Mouse (Mus musculus): ENCODE data around the gene Ruvbl2. TPM values are rescaled to one million over a fixed set of nuclear protein-coding genes. Genes with fewer than 3 reads are reported as not detected.

The Ruvbl2 gene
- polyA plus RNA-seq, 2 experiments: 119 to 120 TPM

DNA sequence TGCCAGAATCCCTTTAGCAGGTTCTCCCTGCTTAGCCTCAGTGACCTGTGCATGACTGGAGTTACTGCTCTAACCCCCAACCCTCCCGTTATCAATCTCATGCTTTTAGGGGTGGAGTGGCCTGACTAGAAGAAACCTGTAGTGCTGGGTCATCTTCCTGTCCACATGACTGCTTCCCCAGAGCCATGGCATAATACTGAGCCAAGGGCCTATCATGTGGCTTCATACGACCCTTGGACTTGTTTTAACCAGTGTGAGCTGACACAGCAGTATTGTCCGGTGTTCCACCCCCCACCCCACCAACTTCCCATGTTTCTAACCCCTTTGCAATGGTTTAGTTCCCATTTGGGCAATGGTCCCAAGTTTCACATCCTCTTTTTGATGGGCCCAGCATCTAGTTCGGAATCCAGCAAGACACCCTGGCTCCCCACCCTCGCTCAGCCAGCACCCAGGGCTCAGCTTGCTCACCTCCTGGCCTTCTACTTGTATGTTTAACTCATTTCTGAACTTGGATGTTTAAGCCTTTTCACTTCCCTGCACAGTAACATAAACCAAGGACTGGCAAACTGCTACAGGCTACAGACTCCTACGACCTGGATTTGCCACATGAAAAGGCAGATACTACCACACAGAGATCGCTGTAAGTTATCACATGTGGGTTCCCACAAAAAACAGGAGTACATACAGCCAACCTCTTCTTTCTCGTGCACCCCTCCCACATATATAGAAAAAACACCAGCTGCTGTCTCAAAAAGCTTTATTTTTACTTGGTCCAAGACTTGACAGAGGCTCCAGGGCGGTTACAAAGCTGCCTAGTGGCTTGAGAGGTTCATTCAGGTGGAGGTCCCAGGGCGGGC lies 19.5 kb upstream of the Ruvbl2 start:
- Histone ChIP-seq H3K27ac (replicated peaks; ENCODE audit: low read depth, low read length) (peak overlapping the region; percentile 26; the same call in 1 of the 2 replicates), H3K4me1 (ENCODE audit: control insufficient read depth, insufficient read depth, low read length) (peaks cover 32% of the 10 kb centered on the region), H3K9me3 (ENCODE audit: control insufficient read depth, low read length) (no peaks in the 10 kb centered on the region), H3K36me3 (ENCODE audit: control insufficient read depth, insufficient read depth, low read length) (peaks cover 64% of the 10 kb centered on the region), H3K4me2 (replicated peaks; ENCODE audit: low read depth, low read length, severe bottlenecking) (peak overlapping the region; percentile 83), H3K27me3 (ENCODE audit: control insufficient read depth, insufficient read depth, low read length) (no peaks in the 10 kb centered on the region), H3K4me3 (replicated peaks; ENCODE audit: low read length) (peak overlapping the region; percentile 73), H3K9ac (ENCODE audit: low read depth, low read length, severe bottlenecking) (peak overlapping the region; percentile 67)
- WGBS: 71% methylated on average over 10 of the region's 10 CpGs
- DNase-seq (ENCODE audit: low spot score) (no peak), ATAC-seq (ENCODE audit: low FRiP score, low read depth) (no peak)
- TF ChIP-seq POLR2A (IDR thresholded peaks at IDR 0.05; ENCODE audit: borderline replicate concordance, extremely low read depth, insufficient read depth, insufficient read length): no peak

DNA sequence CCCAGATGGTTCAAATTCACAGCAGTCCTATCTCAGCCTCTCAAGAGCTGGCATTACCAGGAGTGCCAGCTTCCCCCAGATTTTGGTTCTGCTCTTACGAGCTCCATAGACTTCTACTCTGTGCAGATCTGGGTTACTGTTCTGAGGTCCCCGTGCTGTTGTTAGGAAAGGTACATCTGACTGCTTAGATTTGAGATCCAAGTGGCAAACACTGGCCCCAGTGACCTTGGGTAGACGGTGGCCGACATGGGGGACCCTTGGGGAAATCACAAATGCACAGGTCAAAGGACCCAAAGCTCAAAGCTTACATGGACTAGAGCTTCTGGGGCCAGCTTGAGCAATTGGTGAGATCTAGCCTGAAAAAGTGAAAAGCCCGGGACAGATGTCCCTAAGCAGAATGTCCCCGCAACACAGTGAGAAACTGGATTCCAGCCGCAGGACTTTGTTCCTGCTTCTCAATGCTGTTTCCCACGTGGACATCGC lies 18.9 kb upstream of the Ruvbl2 start:
- H3K27me3 ChIP-seq (ENCODE audit: control insufficient read depth, insufficient read depth, low read length): no peaks in the 10 kb centered on the region
- 0 out of 2 replicates have a peak overlapping the region, but pooled peaks have one; percentile 26 for H3K27ac ChIP-seq (replicated peaks; ENCODE audit: low read depth, low read length)
- peak overlapping the region; percentile 83; the same call in 1 of the 2 replicates for H3K4me2 ChIP-seq (replicated peaks; ENCODE audit: low read depth, low read length, severe bottlenecking)
- peaks cover 64% of the 10 kb centered on the region for H3K36me3 ChIP-seq (ENCODE audit: control insufficient read depth, insufficient read depth, low read length)
- ATAC-seq (ENCODE audit: low FRiP score, low read depth): no peak
- DNase-seq (ENCODE audit: low spot score): no peak
- no peaks in the 10 kb centered on the region for H3K9me3 ChIP-seq (ENCODE audit: control insufficient read depth, low read length)
- peak overlapping the region; percentile 73; the same call in 1 of the 2 replicates for H3K4me3 ChIP-seq (replicated peaks; ENCODE audit: low read length)
- H3K9ac ChIP-seq (ENCODE audit: low read depth, low read length, severe bottlenecking): 0 out of 2 replicates have a peak overlapping the region, but pooled peaks have one; percentile 67
- H3K4me1 ChIP-seq (ENCODE audit: control insufficient read depth, insufficient read depth, low read length): peaks cover 32% of the 10 kb centered on the region
- TF ChIP-seq POLR2A (IDR thresholded peaks at IDR 0.05; ENCODE audit: borderline replicate concordance, extremely low read depth, insufficient read depth, insufficient read length): no peak
- WGBS: 50% methylated on average over 9 of the region's 9 CpGs

DNA sequence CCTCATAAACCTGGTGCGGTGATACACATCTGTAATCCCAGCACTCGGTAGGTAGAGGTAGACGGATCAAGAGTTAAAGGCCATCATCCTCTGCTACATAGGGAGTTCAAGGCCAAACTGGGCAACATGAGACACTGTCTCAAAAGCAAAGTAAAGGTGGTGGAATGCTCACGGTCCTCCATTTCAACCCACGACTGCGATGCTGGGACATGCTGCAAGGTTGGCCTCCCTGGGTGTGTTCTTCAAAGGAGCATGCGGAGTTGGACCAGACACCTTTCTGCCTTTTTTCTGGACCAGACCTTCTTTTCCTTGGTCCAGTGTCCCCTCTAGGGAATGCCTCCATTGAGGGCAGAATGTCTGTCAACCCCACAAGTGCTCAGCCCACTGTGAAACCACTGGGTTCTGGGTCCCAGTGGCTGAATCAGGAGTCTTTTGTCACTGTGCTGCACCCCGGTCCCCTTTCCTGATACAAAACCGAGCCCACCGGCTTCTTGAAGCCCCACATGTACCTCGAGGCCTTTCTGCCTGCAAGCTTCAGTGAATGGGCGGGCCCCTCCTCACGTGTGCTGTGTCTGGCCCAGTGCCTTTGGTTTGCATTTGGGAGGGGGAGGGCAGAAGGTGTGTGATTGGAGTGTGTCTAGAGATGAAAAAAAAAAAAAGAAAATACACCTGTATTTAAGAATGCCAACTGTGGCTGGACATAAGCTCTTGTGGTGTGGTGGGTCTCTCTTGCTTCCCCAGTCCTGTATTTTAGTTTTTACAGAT lies 18.2 kb upstream of the Ruvbl2 start:
- Histone ChIP-seq H3K4me3 (replicated peaks; ENCODE audit: low read length) (no peak overlapping the region), H3K27ac (replicated peaks; ENCODE audit: low read depth, low read length) (no peak overlapping the region), H3K4me1 (ENCODE audit: control insufficient read depth, insufficient read depth, low read length) (peaks cover 31% of the 10 kb centered on the region), H3K9me3 (ENCODE audit: control insufficient read depth, low read length) (no peaks in the 10 kb centered on the region), H3K36me3 (ENCODE audit: control insufficient read depth, insufficient read depth, low read length) (peaks cover 62% of the 10 kb centered on the region), H3K27me3 (ENCODE audit: control insufficient read depth, insufficient read depth, low read length) (no peaks in the 10 kb centered on the region), H3K4me2 (replicated peaks; ENCODE audit: low read depth, low read length, severe bottlenecking) (0 out of 2 replicates have a peak overlapping the region, but pooled peaks have one; percentile 83), H3K9ac (ENCODE audit: low read depth, low read length, severe bottlenecking) (0 out of 2 replicates have a peak overlapping the region, but pooled peaks have one; percentile 67)
- no peak for TF ChIP-seq POLR2A (IDR thresholded peaks at IDR 0.05; ENCODE audit: borderline replicate concordance, extremely low read depth, insufficient read depth, insufficient read length)
- ATAC-seq (ENCODE audit: low FRiP score, low read depth) (no peak), DNase-seq (ENCODE audit: low spot score) (no peak)
- WGBS: 67% methylated on average over 13 of the region's 13 CpGs

DNA sequence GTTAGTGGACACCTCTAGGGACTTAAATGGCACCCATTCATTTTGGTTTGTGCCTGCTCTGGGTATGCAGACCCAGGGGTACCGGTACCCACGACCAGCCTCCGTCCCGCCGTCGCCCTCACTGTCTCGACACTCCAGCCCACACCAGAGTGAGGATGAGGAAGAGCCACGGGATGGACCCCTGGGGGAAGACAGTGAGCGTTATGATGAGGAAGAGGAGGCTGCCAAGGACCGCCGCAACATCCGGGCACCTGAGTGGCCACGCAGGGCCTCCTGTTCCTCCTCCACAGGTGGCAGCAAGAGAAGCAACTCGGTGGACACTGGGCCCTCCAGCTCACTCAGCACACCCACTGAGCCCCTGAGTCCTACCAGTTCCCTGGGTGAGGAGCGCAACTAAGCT lies 17.1 kb upstream of the Ruvbl2 start:
- 90% methylated on average over 15 of the region's 15 CpGs for WGBS
- no peak overlapping the region for H3K9ac ChIP-seq (ENCODE audit: low read depth, low read length, severe bottlenecking)
- H3K36me3 ChIP-seq (ENCODE audit: control insufficient read depth, insufficient read depth, low read length): peaks cover 62% of the 10 kb centered on the region
- ATAC-seq (ENCODE audit: low FRiP score, low read depth) (no peak), DNase-seq (ENCODE audit: low spot score) (no peak)
- H3K9me3 ChIP-seq (ENCODE audit: control insufficient read depth, low read length): no peaks in the 10 kb centered on the region
- no peak overlapping the region for H3K4me2 ChIP-seq (replicated peaks; ENCODE audit: low read depth, low read length, severe bottlenecking)
- H3K4me3 ChIP-seq (replicated peaks; ENCODE audit: low read length): no peak overlapping the region
- no peak for TF ChIP-seq POLR2A (IDR thresholded peaks at IDR 0.05; ENCODE audit: borderline replicate concordance, extremely low read depth, insufficient read depth, insufficient read length)
- peaks cover 20% of the 10 kb centered on the region for H3K4me1 ChIP-seq (ENCODE audit: control insufficient read depth, insufficient read depth, low read length)
- H3K27me3 ChIP-seq (ENCODE audit: control insufficient read depth, insufficient read depth, low read length): no peaks in the 10 kb centered on the region
- no peak overlapping the region for H3K27ac ChIP-seq (replicated peaks; ENCODE audit: low read depth, low read length)
